Mouse (Mus musculus) large intestine, adult 2 months (tissue): ENCODE measurements around the gene Acoxl. TPM values are rescaled to one million over a fixed set of nuclear protein-coding genes. Genes with fewer than 3 reads are reported as not detected.

Source experiments
- DNase-seq: peaks from one replicate; pipeline ENCODE4 v3.0.0-alpha.2; 2012; ENCODE audit warnings: low read depth, low spot score
- WGBS: fragments of 180-500 bp; shearing (Covaris S2); methylation state at CpG from one replicate; pipeline ENCODE4 v1.1.7; 2018; 5-methylcytosine and 5-hydroxymethylcytosine counted together
- polyA plus RNA-seq: library from polyadenylated mRNA; depleted of rRNA; stranded (reverse); fragments of >200 nt; gene quantifications from 2 replicates; pipeline ENCODE4 v1.2.3, GENCODE M21; 2012; rRNA removed

Gene Acoxl
- polyA plus RNA-seq, 1 experiment: 0.17 TPM

DNA sequence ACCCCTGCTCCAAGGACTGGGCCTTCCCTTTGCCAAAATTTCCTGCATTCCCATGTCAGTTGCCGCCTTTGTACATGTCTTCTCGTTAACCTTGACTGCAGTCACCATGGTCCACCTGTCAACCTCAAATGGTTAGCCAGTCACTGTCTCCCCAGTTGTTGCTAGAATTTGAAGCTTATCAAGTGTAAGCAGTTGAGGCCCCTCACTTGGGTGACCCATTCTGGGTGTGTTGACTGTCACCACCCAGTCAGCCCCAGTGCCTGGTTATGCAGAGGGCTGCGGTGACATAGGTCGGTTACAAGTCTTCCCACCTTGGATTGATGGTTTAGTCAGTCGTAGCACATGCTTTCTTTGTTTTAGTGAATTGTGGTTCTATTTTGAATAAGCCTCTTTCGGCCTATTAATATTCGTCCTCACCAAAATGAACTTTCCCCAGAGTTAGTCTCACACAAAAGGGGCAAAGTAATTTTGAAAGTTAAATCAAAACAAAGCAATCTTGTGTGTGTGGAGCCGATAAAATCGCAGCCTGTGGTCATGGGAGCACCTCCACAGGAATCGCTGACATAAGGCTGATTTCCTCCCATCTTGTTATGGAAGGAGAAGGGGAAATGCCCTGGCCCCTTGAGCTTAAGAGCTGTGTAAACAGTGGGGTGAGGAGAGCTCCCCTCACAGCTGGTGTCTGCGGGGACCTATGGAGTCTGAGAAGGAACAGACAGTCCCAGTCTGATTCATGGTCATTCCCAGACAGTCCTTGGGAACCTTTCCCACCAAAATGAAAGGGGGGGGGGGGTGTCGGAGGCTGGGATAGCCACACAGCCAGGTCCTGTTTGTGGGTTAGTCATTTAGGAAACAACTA lies 318.1 kb downstream of the Acoxl start:
- no peak for DNase-seq
- 77% methylated on average over 12 of the region's 12 CpGs for WGBS

- DNase-seq: no peak
- 79% methylated on average over 17 of the region's 17 CpGs for WGBS
Observed at GRCm38 (mm10) chr2:128158734-128159410, 320.2 kb downstream of the Acoxl start.

- WGBS: 40% methylated on average over 7 of the region's 7 CpGs
- DNase-seq: no peak
Observed at GRCm38 (mm10) chr2:128159619-128160125, 321.0 kb downstream of the Acoxl start.

DNA sequence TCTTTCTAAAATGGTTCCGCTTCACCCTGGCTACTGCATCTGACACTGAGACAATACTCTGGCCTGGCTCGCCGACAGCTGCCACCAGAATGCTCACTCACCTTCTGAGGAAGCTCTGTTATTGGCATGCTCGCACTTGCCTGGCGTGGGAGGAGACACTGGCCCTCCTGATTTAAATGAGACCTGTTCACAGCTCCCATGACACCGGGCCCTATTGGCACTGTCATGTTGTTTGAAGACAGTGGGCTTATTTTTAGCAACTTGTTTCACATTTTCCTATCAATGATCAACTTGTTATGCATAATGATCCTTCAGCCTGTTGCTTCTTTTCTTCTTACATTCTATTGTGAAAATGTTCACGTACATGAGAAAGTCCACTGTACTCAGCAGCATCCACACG lies 324.5 kb downstream of the Acoxl start:
- 83% methylated on average over 8 of the region's 8 CpGs for WGBS

GRCm38 (mm10) chr2:128166623-128167423 lies 328.1 kb downstream of the Acoxl start:
- DNase-seq: no peak
- 64% methylated on average over 13 of the region's 13 CpGs for WGBS

More for the DNA sequence above, 324.5 kb downstream of the Acoxl start:
- no peak for DNase-seq

GRCm38 (mm10) chr2:128167930-128168329 lies 329.3 kb downstream of the Acoxl start:
- 93% methylated on average over 12 of the region's 12 CpGs for WGBS
- no peak for DNase-seq

DNA sequence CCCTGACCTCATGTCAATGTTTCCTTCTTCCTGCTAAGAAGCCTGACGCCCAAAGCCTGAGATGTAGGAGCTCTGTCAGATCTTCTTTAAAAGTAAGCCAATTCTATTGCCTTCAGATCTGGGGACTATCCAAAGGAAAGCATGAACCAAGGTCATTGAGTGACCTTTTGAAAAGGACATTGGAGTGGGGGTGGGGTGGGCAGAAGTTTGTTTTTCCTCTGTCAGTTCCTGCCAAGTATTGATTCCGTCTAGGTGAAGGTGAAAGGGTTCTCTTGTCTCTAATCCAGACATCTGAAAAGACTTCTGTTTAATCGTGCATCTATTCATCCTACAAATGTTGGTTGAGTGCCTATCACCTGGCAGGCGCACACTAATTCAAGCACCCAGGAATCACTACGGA lies 330.8 kb downstream of the Acoxl start:
- 84% methylated on average over 5 of the region's 5 CpGs for WGBS
- DNase-seq: no peak

DNA sequence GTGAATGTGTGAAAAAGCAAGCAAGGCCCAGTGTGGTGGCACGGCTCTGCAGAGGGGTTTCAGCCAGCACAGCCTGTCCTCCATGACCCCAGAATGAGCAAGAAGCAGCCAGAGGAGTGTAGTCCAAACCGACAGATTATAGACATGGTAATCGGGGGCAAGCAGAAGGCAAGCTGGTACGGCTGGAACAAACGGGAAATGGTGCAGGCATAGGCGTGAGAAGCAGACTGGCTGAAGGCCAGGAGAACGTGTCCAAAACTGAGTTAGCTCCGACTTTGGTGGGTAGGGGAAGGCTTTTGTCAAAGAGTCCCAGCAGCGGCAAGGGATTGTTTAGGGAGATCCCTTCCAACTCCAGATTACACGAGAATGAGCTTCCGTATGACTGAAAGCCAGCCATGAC lies 331.3 kb downstream of the Acoxl start:
- no peak for DNase-seq
- 90% methylated on average over 11 of the region's 11 CpGs for WGBS

GRCm38 (mm10) chr2:128170614-128171013 lies 331.9 kb downstream of the Acoxl start:
- 92% methylated on average over 3 of the region's 3 CpGs for WGBS

DNA sequence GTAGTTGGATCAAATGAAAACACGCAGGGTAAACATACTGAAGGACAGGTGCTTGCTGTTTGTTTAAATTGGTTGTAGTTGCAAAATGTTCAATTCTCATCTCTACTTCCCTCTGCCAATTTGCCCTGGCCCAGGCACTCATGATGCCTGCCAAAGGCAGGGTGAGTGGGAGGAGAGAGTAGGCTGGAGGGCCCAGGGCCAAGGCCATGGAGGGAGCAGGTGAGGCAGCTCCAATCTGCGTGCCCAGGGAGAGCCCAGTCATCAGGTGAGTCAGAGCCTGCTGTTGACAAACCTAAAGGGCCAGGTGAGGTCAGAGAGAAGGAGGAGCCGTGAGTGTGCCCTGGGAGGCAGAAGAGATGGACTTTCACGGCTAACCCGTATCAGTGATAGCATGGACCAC lies 333.6 kb downstream of the Acoxl start:
- WGBS: 39% methylated on average over 5 of the region's 5 CpGs
- peak; percentile 57 for DNase-seq

More at GRCm38 (mm10) chr2:128170614-128171013, 331.9 kb downstream of the Acoxl start:
- no peak for DNase-seq

Other genes starting within 250 kb of the Acoxl start
- 0.51 and 5.1 TPM in 2 replicates for gene Mal, start 182.2 kb upstream of the Acoxl start, polyA plus RNA-seq
- 299 and 309 TPM in 2 replicates for gene Mall, start 108.9 kb upstream of the Acoxl start, polyA plus RNA-seq
- gene Nphp1, start 50.0 kb upstream of the Acoxl start, polyA plus RNA-seq: 3.5 and 4.2 TPM in 2 replicates
- gene Mtln, start 46.4 kb upstream of the Acoxl start, polyA plus RNA-seq: 63.0 and 70.6 TPM in 2 replicates
- gene Bub1, start 7.0 kb upstream of the Acoxl start, polyA plus RNA-seq: 4.3 and 7.0 TPM in 2 replicates